Mouse (Mus musculus) intestine, embryonic 16.5 days (tissue): ENCODE measurements around the gene Arhgef5. TPM values are rescaled to one million over a fixed set of nuclear protein-coding genes. Genes with fewer than 3 reads are reported as not detected.

Experiments
- polyA plus RNA-seq: library from polyadenylated mRNA; unstranded; fragments of >200 nt; fragmentation: Nextera tagmentation; extraction: Ambion mirVana; gene quantifications from 2 replicates; pipeline ENCODE4 v1.2.1, GENCODE M21; 2015

Gene Arhgef5
- polyA plus RNA-seq, 1 experiment from 2014 or later = 20.0 TPM

Other genes with a start within 250 kb of the Arhgef5 start
- not detected in 2 replicates for gene Olfr441, start 159.2 kb upstream of the Arhgef5 start, polyA plus RNA-seq
- gene Olfr237-ps1, start 119.0 kb upstream of the Arhgef5 start, polyA plus RNA-seq = not detected in 2 replicates
- not detected in 2 replicates for gene Olfr437, start 102.3 kb upstream of the Arhgef5 start, polyA plus RNA-seq
- gene Olfr13, start 93.4 kb upstream of the Arhgef5 start, polyA plus RNA-seq = not detected in 2 replicates
- gene Olfr435, start 68.4 kb upstream of the Arhgef5 start, polyA plus RNA-seq = not detected in 2 replicates
- not detected in 2 replicates for gene Olfr434, start 52.6 kb upstream of the Arhgef5 start, polyA plus RNA-seq
- gene Olfr47, start 34.1 kb upstream of the Arhgef5 start, polyA plus RNA-seq = not detected in 2 replicates
- gene Nobox, start 44.0 kb downstream of the Arhgef5 start, polyA plus RNA-seq = not detected in 2 replicates